Mouse (Mus musculus): ENCODE results near the gene Asap2. TPM values are rescaled to one million over a fixed set of nuclear protein-coding genes. Genes with fewer than 3 reads are reported as not detected.

The Asap2 gene
- total RNA-seq, 2 experiments from 2014 or later, result 37.4 to 37.8 TPM

- intact Hi-C loops (cut with DNase I), result no loop called here
- no peak for DNase-seq (ENCODE audit: low spot score in 2 of 2)
Measured at GRCm38 (mm10) chr12:21196420-21196819, 206.2 kb downstream of the Asap2 start.

DNA sequence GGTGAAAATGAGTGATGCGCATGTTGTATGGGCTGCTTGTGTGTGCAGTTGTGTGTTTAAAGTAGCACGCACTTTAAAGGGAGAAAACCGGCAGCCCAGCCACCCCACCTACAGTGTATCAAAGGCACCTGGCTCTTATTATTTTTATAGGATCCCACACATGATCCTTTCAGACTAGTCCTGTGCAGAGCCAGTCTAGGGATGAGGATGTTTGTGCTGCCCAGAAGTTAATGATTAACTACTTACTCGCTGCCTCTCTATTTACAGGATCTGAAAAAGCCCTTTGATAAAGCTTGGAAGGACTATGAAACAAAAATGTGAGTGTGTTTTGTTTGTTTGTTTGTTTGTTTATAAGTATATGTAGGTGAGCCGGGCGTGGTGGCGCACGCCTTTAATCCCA, 210.4 kb downstream of the Asap2 start:
- no peak for DNase-seq (ENCODE audit: low spot score in 2 of 2)
- intact Hi-C loops (cut with DNase I), result loop anchor here (5.0 kb wide), 1 partner anchor 58 kb away; no protein-coding TSS in a partner anchor

DNA sequence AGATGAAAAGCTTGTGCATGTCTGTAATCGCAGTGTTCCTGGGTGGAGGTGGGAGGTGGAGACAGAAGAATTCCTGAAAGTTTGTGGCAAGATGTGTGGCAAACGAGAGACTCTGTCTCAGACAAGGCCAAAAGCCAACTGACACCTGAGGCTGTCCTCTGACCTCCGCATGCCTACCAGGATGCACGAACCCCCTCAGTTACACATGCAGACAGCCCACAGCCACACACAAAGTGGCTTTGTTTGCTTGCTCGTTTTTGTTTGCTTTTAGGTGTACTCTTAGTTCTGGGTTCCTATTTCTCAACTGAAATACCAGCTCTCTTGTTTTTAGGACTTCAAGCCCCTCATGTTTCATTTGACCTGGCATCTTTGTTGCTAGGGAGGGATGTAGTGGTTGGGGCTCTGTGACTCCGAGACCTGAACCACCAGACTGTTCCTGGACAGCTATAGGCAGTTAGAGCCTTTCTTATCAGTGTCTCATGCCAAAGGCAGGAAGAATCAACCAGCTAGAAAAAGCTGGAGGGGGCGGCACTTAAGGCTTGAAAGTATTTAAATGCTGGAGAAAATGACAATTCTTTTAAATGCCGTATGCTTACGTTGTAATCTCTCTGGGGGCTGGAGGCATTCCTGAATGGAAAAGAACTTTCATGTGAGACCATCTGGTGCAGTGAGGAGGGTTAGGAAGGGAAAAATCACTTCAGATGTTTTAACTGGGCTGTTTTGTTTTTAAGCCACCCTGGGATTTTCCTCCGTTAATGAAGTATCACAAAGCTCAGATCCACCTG, 211.4 kb downstream of the Asap2 start:
- intact Hi-C loops (cut with DNase I), result loop anchor here (5.0 kb wide), 1 partner anchor 59 kb away; no protein-coding TSS in a partner anchor
- DNase-seq (ENCODE audit: low spot score in 2 of 2), result peak in 1 of 2 experiments; percentile 50

GRCm38 (mm10) chr12:21204701-21205312, 214.5 kb downstream of the Asap2 start:
- intact Hi-C loops (cut with DNase I), result loop anchor here (5.0 kb wide), 2 partner anchors 63 to 93 kb away; no protein-coding TSS in a partner anchor
- DNase-seq (ENCODE audit: low spot score in 2 of 2), result no peak

DNA sequence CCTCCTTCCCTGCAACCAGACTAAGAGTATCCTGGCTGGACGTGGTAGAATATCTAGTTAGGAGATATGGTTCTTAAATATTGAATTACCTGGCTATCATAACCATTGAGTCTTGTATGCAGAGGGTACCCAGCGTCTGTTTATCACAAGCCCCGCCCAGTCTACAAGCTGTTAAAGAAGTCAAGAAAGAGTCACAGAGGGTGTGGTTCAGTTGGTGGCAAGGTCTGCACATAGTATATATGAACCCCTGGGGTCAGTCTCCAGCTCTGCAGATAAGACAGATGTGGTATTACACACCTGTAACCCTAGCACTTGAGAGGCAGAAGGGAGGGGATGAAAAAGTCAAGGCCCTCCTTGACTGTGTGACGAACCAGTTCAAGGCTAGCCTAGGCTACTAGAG, 215.5 kb downstream of the Asap2 start:
- DNase-seq (ENCODE audit: low spot score in 2 of 2), result no peak
- intact Hi-C loops (cut with DNase I), result loop anchor here (5.0 kb wide), 1 partner anchor 93 kb away; no protein-coding TSS in a partner anchor

GRCm38 (mm10) chr12:21207422-21207821, 217.2 kb downstream of the Asap2 start:
- DNase-seq (ENCODE audit: low spot score in 2 of 2), result no peak
- intact Hi-C loops (cut with DNase I), result loop anchor here (5.0 kb wide), 1 partner anchor 95 kb away; no protein-coding TSS in a partner anchor

DNA sequence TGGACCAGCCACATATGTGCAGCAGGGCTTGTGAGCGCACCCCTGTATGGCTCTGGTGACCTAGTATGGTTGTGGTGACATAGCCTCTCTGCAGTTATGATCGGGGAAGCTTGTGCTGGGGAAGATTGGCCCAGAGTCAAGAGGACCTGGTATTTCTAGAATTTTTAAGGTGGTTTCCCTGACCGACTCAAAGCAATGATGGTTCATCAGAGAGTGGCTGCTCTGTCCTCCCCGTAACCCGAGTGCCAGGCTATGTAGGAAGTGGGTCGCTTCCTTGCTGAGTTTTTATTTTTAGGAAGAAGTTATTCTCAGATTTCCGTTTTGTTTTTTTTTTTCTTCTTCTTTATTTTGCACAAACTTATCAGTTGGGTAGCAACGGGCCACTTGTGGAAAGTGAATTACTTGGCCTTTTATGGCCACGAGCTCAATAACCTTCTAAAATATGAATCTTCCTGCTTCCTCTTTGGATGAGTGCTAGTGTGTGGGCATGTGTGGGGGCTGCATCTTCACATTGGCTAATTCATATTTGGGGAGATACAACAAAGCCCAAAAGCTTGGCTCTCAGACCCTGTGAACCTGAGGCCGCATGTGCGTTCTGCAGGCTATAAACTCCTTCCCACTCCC, 218.0 kb downstream of the Asap2 start:
- intact Hi-C loops (cut with DNase I), result loop anchor here (5.0 kb wide), 1 partner anchor 96 kb away; no protein-coding TSS in a partner anchor
- no peak for DNase-seq (ENCODE audit: low spot score in 2 of 2)

DNA sequence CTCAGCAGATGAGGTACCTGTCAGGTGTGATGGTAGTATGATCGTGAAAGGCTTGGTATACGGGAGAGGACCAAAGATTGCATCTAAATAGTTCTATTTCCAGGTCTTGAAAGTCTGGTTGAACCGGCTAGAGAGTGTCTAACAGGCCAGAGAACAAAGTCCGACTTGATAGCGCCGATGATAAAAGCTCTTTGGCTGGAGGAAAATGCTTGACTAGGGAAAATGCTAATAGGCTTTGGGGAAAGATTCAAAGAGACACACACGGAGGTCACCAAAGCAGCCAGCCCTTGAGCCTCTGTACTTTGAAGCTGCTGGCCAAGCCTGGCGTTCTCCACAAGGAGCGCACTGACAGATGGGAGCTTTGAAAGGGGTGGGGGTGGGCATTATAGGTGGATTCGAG, 219.0 kb downstream of the Asap2 start:
- no peak for DNase-seq (ENCODE audit: low spot score in 2 of 2)
- intact Hi-C loops (cut with DNase I), result loop anchor here (5.0 kb wide), 1 partner anchor 97 kb away; no protein-coding TSS in a partner anchor

DNA sequence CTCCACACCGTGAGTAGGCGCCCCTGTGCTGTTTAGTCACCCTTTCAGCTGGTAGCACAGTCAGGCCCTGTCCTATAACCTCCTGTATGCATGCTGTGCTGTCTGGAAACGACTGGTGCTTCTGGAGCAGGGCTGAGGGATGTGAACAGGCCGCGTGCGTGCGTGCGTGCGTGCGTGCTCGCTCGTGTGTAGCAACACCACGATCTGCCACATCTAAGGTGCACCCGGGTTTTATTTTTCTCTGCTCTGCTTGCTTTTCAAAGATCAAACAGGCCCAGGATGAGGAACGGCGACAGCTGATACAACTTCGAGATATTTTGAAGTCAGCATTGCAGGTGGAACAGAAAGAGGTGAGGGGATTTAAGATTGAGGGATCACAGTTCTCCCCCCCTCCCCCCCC, 222.6 kb downstream of the Asap2 start:
- intact Hi-C loops (cut with DNase I), result no loop called here
- no peak for DNase-seq (ENCODE audit: low spot score in 2 of 2)

DNA sequence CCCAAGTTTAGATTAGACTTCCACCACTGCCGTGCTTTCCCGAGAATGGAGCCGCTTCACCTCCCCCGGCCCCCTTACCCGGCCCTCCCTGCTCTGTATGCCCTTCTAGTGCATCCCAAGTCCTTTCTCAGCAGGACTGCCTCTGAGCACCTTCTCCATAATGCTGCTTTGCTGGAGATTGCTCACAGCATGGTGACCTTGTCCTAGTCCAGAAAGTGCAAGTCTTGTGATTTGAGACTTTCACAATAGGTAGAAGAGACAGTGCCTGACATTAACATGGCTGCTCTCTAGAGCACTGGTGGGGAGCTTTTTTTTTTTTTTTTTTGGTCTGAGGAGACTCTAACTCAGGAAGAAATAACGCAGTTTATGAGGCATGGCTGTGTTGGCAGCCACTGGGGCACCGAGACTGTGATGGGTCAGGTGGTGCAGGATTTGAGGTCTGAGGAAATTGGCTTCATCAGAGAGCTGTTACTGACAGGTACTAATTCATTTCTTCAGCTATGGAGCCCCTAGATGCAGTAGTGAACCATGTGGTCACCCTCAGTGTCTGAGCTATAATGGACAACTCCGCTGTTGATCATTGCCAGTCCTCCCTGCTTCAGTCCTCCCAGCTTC, 224.4 kb downstream of the Asap2 start:
- intact Hi-C loops (cut with DNase I), result no loop called here

GRCm38 (mm10) chr12:21217776-21218444, 227.7 kb downstream of the Asap2 start:
- DNase-seq (ENCODE audit: low spot score in 2 of 2), result no peak
- intact Hi-C loops (cut with DNase I), result no loop called here

More for the DNA sequence above, 224.4 kb downstream of the Asap2 start:
- no peak for DNase-seq (ENCODE audit: low spot score in 2 of 2)

DNA sequence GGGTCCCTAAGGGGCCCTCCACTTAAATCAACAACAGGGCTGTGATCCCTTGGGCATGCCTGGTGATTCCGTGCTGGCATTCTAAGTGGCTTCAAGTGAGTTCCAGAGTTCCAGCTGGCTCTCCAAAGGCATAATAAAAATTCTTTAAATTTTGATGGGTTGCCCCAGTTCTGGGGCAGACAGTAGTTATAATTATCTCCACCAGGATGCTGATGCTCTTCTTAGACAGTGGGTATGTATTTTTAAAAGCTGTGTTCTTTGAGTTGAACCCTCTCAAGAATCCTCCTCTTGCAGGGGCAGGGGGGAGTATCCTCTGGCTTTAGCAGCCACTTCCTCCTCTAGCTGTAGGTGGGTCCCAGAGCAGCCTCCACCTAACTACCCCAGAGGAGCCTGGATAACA, 230.3 kb downstream of the Asap2 start:
- intact Hi-C loops (cut with DNase I), result no loop called here
- DNase-seq (ENCODE audit: low spot score in 2 of 2), result no peak

DNA sequence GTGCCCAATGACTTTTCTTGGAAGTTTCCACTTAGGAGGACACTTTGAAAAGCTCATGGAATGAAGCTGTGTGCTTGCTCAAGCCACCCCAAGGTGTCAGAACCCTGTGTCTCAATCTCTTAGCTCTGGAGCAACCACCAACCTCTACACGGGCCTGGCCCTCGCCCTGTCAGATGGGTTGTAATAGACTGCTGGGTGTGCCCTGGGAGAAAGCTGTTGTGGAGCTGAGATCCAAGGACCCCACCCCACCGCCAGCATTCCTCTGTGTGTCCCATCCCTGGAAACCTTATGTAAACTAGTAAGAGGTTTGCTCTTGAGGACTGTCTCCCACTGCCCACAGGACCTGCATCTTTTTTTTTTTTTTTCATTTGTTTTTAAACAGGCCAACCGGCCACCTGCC, 233.7 kb downstream of the Asap2 start:
- intact Hi-C loops (cut with DNase I), result no loop called here
- no peak for DNase-seq (ENCODE audit: low spot score in 2 of 2)

DNA sequence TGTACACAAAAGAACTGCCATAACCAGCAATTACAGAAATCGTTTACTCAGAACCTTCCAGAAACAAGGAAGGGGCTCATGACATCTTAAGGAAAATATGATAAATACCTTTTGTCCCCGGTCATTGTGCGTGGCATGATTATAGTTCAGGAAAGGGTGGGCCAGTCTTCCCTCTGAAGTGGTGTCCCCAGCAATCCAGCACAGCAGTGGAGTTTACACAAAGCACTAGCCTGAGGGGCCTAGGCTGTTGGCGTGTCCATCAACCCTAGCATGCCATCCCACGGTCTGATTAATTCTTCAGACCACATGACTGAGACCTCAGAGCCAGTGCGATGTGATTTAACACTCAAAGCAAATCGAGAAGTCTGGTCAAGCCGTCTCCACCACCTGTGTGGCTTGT, 235.1 kb downstream of the Asap2 start:
- intact Hi-C loops (cut with DNase I), result no loop called here
- no peak for DNase-seq (ENCODE audit: low spot score in 2 of 2)

DNA sequence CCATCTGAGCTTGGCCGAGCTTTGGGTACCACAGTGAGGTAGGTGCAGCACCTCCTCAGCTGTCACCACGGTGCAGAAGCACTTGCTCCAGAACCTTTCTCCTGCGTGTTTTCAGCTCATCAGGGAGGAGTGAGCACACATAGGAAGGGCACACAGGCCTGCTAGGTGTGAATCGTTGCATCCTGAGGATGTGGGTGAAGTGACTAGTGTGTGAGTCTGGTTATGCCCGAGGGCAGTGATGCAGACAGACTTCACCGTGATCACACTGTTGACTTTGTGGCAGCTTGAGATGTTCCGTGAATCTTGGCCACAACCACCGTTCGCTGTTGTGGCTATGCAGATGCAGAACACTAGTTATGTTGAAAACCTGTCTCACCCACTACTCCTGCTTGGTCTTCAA, 236.1 kb downstream of the Asap2 start:
- intact Hi-C loops (cut with DNase I), result loop anchor here (2.0 kb wide), 1 partner anchor 116 kb away; no protein-coding TSS in a partner anchor
- no peak for DNase-seq (ENCODE audit: low spot score in 2 of 2)

DNA sequence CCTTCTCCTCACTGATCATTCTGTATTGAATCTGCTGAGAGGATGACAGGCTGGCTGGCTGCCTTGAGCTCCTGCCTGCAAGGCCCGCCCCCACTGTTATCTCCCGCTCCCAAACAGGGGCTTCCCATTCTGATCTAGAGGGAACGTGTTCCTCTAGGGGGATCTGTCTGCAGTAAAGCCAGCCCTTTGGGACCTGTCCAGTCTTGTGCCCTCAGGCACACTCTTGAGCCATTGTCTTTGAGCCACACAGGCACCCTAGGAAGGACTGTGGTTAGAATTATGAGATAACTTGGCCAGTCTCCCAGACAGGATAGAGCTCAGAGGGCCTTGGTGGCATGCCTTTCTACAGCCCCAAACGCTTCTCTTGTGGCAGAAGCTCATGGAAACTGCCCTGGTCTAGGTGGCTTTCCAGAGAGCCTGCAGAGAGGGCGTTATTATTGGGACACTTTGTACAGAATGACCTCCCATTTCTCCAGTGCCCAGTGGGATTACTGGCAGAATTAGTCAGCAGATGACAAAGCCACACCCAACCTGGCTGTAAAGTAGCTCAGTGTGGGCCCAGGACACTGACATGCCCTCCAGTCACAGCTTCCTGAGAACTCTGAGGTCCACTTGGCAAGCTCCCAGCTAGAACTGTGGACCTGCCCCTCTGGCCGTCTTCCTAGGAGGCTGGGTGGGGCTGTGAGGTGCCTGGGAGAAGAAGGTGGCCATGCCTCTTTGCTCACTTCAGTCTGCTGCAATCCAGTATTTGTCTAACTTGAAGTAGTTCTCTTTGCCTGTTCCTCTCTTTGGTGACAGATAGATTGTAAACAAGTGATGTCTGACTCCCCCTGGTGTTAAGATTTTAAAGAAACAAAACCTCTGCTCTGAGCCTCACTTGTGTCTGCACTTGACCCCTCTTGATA, 237.1 kb downstream of the Asap2 start:
- no peak for DNase-seq (ENCODE audit: low spot score in 2 of 2)
- intact Hi-C loops (cut with DNase I), result loop anchor here (2.0 kb wide), 1 partner anchor 117 kb away; no protein-coding TSS in a partner anchor

DNA sequence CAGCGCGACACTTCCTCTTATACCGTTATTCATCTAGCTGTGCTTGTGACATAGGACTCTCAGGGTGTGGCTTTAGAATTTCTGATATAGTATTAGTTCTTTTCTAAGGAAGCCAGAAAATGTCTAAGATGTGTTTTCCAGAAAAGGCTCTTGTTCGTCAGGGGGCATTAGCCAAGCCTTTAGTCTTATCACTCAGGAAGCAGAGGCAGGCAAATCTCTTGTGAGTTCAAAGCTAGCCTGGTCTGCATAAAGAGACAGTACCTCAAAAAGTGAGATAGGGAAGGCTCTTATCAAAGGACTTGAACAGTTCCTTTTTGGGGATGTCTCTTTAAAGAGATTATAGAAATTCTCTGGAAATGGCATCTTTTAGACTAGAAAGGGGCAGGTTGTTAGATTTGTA, 238.4 kb downstream of the Asap2 start:
- intact Hi-C loops (cut with DNase I), result no loop called here
- no peak for DNase-seq (ENCODE audit: low spot score in 2 of 2)
